Mouse (Mus musculus) urinary bladder, adult 18-20 months (tissue): ENCODE data around the gene Mettl6.

Experiments
- DNase-seq, 2 experiments: peaks; one replicate each; pipeline ENCODE4 v3.0.0; 2022; ENCODE audit warnings: low spot score in 2 of 2, mixed read lengths in 2 of 2

Gene Mettl6

GRCm38 (mm10) chr14:31433126-31433525, 61.7 kb downstream of the Mettl6 start:
- DNase-seq: no peak

GRCm38 (mm10) chr14:31432424-31432823, 62.4 kb downstream of the Mettl6 start:
- no peak for DNase-seq

- DNase-seq: no peak
Observed at GRCm38 (mm10) chr14:31431789-31432330, 63.0 kb downstream of the Mettl6 start.

- DNase-seq: no peak
Observed at GRCm38 (mm10) chr14:31429004-31429395, 65.8 kb downstream of the Mettl6 start.

- DNase-seq: no peak
Observed at GRCm38 (mm10) chr14:31428211-31429003, 66.4 kb downstream of the Mettl6 start.
